Mouse (Mus musculus) cerebellum, adult 2 months (tissue): ENCODE measurements at regions not wholly inside any gene's neighbourhood (a gene's known extent, or its start where the extent isn't known, plus 50 kb on each side); places are given as distances from the start of the nearest gene placed in this dataset.

Experiments
- DNase-seq, 2 experiments: peaks; one replicate each; pipeline ENCODE4 v3.0.0; 2021
- H3K27ac ChIP-seq: fragments of 200-500 bp; 2 replicates; pipeline ENCODE4 v1.5.1; 2012; ENCODE audit warnings: low read length, control low read depth, inconsistent platforms; ENCODE audit not compliant: insufficient read depth
- H3K27me3 ChIP-seq: fragments of 200-500 bp; 2 replicates; pipeline ENCODE4 v1.6.1; 2012; ENCODE audit warnings: inconsistent platforms, mild to moderate bottlenecking, low read length, moderate library complexity; ENCODE audit not compliant: control insufficient read depth, insufficient read depth
- H3K4me1 ChIP-seq: fragments of 200-500 bp; 2 replicates; pipeline ENCODE4 v1.6.1; 2011; ENCODE audit warnings: low read length; ENCODE audit not compliant: control insufficient read depth, insufficient read depth
- H3K4me3 ChIP-seq: fragments of 200-500 bp; replicated peaks from 2 replicates; pipeline ENCODE3; 2011; ENCODE audit warnings: mild to moderate bottlenecking, low read depth, low read length, control low read depth; ENCODE audit not compliant: insufficient read depth
- CTCF ChIP-seq: fragments of 200-500 bp; IDR thresholded peaks from 2 replicates; pipeline ENCODE4 v1.5.1; 2011; ENCODE audit warnings: low read depth, mild to moderate bottlenecking, control low read depth, low read length, moderate library complexity, borderline replicate concordance; ENCODE audit not compliant: insufficient read depth
- POLR2A ChIP-seq: fragments of 200-500 bp; IDR thresholded peaks from 2 replicates; pipeline ENCODE4 v1.6.1; 2011; ENCODE audit warnings: low read length, control low read depth, borderline replicate concordance; ENCODE audit not compliant: insufficient read depth
- WGBS: fragments of 180-500 bp; shearing (Covaris S2); methylation state at CpG from one replicate; pipeline ENCODE4 v1.1.7; 2018; 5-methylcytosine and 5-hydroxymethylcytosine counted together

DNA sequence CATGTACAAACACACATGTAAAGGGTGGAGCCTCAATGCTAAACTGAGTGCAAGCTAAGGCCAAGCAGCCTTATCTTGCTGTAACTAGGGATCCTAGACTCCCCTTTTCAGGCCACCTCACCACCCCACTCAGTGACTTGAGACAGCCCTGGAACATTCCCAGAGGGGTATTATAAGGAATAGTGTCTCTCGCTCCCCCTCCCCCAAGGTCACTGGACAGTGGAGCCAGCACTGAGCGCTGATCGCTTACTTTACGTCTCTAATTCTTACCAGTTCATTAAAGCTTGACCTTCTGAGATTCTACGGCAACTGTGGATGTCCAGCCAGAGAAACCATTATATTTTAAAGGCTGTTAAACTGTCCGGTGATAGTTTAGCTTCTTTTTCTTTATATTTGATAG lies 243.5 kb downstream of the Gm4791 start:
- 95% methylated on average over 6 of the region's 6 CpGs for WGBS
- no peak for DNase-seq
- Histone ChIP-seq H3K27ac (no peak overlapping the region), H3K4me1 (peaks cover 14% of the 10 kb centered on the region), H3K4me3 (no peak overlapping the region), H3K27me3 (no peaks in the 10 kb centered on the region)
- TF ChIP-seq POLR2A, result no peak
- no peak for TF ChIP-seq CTCF

- Histone ChIP-seq H3K27ac (no peak overlapping the region), H3K4me1 (peaks cover 14% of the 10 kb centered on the region), H3K4me3 (no peak overlapping the region), H3K27me3 (no peaks in the 10 kb centered on the region)
- WGBS, result 81% methylated on average over 8 of the region's 8 CpGs
- TF ChIP-seq POLR2A (no peak), CTCF (no peak)
- DNase-seq, result no peak
Observed at GRCm38 (mm10) chr9:47242526-47242925, 244.0 kb downstream of the Gm4791 start.

- H3K4me3 ChIP-seq, result no peak overlapping the region
- no peaks in the 10 kb centered on the region for H3K4me1 ChIP-seq
- WGBS, result 62% methylated on average over 3 of the region's 3 CpGs
- H3K27me3 ChIP-seq, result no peaks in the 10 kb centered on the region
- peak; percentile 28 to 55 for DNase-seq
- TF ChIP-seq POLR2A (no peak), CTCF (no peak)
- no peak overlapping the region for H3K27ac ChIP-seq
Observed at GRCm38 (mm10) chr9:47249029-47249428, 250.5 kb downstream of the Gm4791 start.

- WGBS, result 98% methylated on average over 2 of the region's 2 CpGs
- no peak overlapping the region for H3K27ac ChIP-seq
- no peak overlapping the region for H3K4me3 ChIP-seq
- DNase-seq, result no peak
- no peaks in the 10 kb centered on the region for H3K27me3 ChIP-seq
- no peak for TF ChIP-seq POLR2A
- no peak for TF ChIP-seq CTCF
- no peaks in the 10 kb centered on the region for H3K4me1 ChIP-seq
Observed at GRCm38 (mm10) chr9:47251160-47251559, 252.6 kb downstream of the Gm4791 start.

GRCm38 (mm10) chr9:47253836-47254657 lies 255.5 kb downstream of the Gm4791 start:
- TF ChIP-seq CTCF (no peak), POLR2A (no peak)
- H3K4me3 ChIP-seq, result no peak overlapping the region
- DNase-seq, result peak in 1 of 2 experiments; percentile 29
- H3K27me3 ChIP-seq, result no peaks in the 10 kb centered on the region
- no peak overlapping the region for H3K27ac ChIP-seq
- WGBS, result 32% methylated on average over 13 of the region's 13 CpGs
- no peaks in the 10 kb centered on the region for H3K4me1 ChIP-seq

DNA sequence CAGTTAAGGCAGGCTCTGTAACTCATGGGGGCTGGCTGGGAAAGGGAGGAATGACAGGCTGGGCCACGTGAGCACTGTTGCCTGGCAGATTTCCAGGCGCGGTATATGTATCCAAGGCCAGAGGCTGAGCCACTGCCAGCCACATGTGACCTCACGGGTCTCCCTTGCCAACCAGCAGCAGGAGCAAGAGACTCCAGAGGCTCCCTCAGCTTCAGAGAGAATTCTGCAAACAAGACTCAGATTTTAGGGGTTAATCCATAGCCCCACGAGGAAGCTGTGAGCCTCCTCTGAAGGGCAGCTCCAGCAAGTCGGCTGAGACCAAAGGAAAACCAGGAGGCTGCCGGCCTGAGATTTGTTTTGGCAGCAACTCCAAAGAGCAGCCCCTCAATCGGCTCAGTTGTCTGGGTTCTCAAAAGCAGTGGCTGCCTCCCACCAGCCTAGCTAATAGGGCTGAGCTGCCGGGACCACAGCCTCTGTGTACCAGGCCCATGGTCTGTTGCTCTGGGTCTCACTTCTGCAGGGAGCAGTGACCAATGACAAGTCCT lies 264.0 kb upstream of the Cadm1 start:
- H3K4me3 ChIP-seq, result no peak overlapping the region
- TF ChIP-seq POLR2A (no peak), CTCF (no peak)
- H3K27ac ChIP-seq, result no peak overlapping the region
- 38% methylated on average over 9 of the region's 9 CpGs for WGBS
- H3K4me1 ChIP-seq, result no peaks in the 10 kb centered on the region; the same call in 1 of the 2 replicates
- no peaks in the 10 kb centered on the region for H3K27me3 ChIP-seq
- no peak for DNase-seq

GRCm38 (mm10) chr9:47276303-47277005 lies 253.5 kb upstream of the Cadm1 start:
- no peaks in the 10 kb centered on the region for H3K27me3 ChIP-seq
- no peaks in the 10 kb centered on the region for H3K4me1 ChIP-seq
- TF ChIP-seq POLR2A, result no peak
- TF ChIP-seq CTCF, result no peak
- WGBS, result 52% methylated on average over 12 of the region's 12 CpGs
- no peak for DNase-seq
- H3K27ac ChIP-seq, result no peak overlapping the region
- H3K4me3 ChIP-seq, result no peak overlapping the region

GRCm38 (mm10) chr9:47279410-47279809 lies 250.6 kb upstream of the Cadm1 start:
- Histone ChIP-seq H3K27me3 (no peaks in the 10 kb centered on the region), H3K27ac (no peak overlapping the region), H3K4me3 (no peak overlapping the region), H3K4me1 (no peaks in the 10 kb centered on the region)
- DNase-seq, result no peak
- TF ChIP-seq CTCF (no peak), POLR2A (no peak)
- WGBS, result 81% methylated on average over 6 of the region's 6 CpGs
